Mouse (Mus musculus) erythroblast, embryonic 14.5 days (primary cell): ENCODE measurements around the gene Sbf2.

Experiments used
- GATA1 ChIP-seq: IDR thresholded peaks from 2 replicates; pipeline ENCODE4 v1.6.1; 2012; ENCODE audit warnings: low read length, inconsistent platforms, mixed read lengths
- TAL1 ChIP-seq: IDR thresholded peaks from 3 replicates; pipeline ENCODE4 v1.6.1; 2012; ENCODE audit warnings: low read length, inconsistent platforms, mixed read lengths

DNA sequence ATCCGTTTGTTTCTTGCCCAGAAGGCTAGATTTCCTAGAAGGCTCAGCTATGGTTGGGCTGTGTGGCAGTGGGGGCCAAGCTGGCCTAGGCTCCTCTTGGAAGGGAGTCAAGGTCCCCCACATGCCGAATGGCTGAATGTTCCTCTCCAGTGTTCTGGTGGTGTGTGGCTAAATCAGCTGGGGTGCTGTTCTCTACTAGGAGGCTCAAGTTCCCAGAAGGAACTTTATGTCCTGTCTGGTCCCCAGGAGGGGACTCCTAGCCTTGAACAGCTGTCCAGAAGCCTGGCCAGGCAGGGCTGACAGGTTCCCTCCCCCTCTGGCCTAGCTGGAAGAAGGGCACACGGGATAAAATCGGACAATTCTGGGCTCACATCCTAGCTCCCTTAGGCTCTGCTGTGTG, 317.1 kb downstream of the Sbf2 start:
- no peak for TF ChIP-seq GATA1
- TF ChIP-seq TAL1 = no peak
